Mouse (Mus musculus): ENCODE results near the gene Lmcd1.

The Lmcd1 gene

DNA sequence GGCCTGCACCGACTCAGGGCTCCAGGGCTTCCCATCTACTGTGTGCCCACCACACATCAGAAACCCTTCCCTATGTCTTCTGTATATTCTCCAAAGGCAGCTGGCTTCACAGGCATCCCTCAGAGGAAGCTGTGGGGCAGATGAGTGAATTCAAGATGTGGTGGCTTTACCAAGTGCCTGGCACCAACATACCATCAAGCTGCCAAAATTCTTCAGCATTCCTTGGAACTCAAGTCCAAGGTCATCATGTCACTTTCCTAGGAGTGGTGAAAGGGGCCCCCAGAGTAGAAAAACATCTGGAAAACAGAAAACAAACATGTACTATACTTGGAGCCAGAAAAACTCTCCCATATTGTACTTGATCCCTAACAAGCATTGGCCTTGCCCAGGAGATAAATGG is 85.8 kb downstream of the Lmcd1 start:
- no peak for DNase-seq (ENCODE audit: low read depth, low spot score)

DNA sequence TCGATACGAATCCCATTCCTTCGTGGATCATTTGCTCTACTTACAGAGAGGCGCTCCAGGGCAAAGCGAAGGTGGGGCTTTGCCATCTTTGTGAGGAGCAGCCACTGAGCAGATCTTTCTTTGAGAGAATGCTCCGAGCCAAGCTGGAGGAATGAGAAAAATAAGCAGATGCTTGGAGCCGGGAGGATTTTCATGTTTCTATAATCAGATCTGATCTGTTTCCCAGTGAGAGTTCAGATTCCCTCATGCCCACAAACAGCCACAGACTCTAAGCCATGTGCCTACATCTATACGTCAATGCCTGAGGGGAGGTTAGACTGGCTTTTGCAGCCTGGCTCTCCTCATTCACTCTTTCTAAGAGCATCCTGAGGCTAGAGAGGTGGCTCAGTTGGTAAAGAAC is 87.1 kb downstream of the Lmcd1 start:
- DNase-seq (ENCODE audit: low read depth, low spot score) = no peak

DNA sequence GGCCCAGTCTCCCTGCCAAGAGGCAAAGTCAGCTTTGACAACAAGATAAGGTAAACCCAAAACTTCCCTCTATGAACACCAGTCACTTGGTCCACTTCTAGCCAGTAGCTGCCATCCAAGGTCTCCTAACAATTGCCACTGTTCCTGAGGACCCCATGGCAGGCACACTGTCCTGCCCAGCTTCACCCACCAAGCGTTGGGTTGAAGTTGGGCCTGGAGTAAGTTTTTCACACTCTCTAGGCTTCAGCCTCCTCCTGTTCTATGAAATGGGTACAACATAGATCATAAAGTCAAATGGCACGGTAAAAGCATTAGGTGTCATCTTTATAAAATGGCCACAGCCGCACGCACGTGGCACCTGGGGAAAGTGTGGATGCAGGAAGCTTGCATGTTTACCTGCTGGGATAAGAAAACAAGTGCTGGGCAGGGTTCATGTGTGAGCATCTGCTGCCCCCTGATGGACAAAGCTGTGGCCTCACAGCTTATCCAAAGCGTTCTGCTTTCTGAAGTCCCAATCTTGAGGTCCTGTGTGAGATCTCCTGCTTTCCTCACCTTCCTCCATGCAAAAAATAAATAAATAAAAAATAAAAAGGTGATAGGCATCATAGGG is 88.9 kb downstream of the Lmcd1 start:
- no peak for DNase-seq (ENCODE audit: low read depth, low spot score)

DNA sequence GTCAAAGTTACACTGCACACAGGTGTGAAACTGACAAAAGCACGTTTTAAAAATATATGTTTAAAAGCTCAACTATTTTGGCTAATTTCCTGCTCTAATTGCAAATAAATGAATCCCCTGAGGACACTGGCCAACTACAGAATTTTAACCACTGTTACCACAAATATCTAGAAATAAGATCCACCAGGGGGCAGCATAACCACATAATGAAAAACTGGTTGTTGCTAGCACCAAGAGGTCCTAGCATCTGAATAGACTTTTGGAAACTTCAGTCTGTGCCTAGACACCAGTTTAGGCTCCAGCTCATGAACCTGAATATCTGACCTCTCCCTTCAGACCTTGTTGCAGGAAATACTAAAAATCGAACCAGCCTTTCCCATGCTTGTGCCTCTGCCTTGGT is 91.0 kb downstream of the Lmcd1 start:
- DNase-seq (ENCODE audit: low read depth, low spot score) = peak; percentile 5

DNA sequence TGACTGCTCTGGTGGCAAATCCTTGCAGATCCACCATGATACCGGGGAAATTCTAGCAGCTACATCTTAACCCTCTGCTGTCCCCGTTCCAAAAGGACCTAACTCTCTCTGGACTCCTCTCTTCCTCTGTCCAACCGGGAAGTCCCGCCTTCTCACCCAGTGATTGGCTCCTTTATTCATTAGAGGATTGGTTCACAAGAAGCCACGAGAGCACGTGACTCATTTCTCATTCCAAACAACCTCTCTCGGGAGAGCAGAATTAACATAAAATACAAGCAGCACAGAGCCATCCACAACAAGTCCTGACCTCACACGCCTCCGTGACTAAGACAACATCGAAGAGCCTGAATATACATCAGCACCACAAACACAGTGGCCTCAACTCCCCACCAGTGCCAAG is 91.7 kb downstream of the Lmcd1 start:
- DNase-seq (ENCODE audit: low read depth, low spot score) = no peak

DNA sequence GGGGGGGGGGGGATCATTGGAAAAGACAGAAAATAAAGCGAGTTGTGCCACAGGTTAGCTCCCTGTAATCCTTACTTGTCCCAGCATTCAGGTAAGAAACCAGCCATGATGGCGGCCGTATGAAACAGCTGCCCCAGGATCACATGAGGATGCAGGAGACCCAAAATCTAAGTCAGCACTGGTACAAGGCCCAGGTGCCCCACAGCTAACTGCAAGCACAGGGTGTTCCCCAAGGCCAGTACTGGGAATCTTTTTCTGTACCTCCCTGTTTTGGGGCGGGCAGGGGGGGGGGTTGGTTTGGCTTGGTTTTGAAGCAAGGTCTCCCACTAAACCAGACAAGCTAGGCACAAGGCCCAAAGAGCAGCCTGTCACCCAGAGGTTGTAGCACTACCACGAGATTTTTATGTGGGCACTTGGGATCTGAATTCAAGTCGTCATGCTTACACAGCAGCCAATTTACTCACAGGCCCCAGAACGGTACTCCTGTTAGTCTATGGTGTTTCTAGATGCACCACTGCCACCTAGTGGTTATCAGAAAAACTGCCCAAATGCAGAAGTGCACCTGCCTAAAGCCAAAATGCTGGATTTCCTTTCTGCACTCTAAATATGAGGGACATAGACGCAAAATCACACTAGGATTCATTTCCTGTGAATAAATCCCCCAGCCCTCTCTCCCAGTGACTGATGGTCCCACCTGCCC is 100.5 kb downstream of the Lmcd1 start:
- DNase-seq (ENCODE audit: low read depth, low spot score) = peak; percentile 6

DNA sequence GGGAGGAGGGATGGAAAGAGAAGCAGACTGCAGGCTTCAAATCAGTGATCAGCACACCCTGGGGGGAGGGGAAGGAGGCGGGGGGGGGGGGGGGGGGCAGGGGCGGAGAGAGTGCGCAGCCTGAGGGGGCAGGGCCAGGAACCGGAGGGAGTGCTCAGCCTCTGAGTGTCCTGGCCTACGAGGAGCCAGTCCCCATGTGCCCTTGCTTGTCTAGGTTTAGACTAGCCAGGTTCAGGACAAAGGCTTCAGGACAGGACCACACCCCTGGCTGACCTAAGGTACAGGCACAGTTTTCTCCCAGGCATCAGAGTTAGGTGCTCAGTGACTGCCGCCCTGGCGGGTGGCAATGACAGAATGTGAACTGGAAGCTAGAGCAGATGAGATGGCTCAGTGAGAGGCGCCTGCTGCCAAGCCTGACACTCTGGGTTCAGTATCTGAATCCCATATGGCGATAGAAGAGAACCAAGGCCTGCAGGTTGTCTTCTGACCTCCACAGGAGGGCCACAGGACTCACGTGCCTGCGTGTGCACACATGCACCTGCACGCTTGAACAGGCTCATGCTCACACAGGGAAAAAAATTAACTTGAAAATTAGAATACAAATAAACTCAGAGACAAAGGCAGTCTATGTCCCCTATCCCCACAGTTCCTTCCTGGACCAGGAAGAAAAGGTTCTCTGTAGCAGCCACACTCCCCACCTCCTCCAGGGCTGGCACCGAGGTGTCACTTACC is 102.3 kb downstream of the Lmcd1 start:
- DNase-seq (ENCODE audit: low read depth, low spot score) = no peak

DNA sequence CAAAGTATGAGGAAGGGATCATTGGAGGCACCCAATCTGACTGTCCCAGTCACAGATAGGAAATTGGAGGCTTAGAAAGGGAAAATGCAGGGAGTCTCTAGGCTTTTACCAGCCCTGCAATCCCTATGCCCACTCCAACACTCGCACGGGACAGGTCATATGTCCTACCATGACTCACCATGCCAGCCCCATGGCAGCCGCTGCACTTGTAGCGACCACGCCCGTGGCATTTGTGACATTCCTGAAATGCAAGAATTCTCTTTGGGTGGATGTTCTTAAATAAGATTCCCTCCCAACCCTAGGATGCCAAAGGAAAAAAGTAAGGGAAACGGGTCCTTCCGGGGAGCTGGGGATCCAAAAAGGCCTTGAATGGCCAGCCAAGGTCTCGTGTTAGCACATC is 105.5 kb downstream of the Lmcd1 start:
- DNase-seq (ENCODE audit: low read depth, low spot score) = no peak
